Mouse (Mus musculus) forelimb bud, embryonic 11.5 days (tissue): ENCODE data around the gene Cops7a.

Experiments used
- DNase-seq: peaks from one replicate; pipeline ENCODE4 v3.0.0-alpha.2; 2012; ENCODE audit warnings: low read depth, low spot score

Gene Cops7a

DNA sequence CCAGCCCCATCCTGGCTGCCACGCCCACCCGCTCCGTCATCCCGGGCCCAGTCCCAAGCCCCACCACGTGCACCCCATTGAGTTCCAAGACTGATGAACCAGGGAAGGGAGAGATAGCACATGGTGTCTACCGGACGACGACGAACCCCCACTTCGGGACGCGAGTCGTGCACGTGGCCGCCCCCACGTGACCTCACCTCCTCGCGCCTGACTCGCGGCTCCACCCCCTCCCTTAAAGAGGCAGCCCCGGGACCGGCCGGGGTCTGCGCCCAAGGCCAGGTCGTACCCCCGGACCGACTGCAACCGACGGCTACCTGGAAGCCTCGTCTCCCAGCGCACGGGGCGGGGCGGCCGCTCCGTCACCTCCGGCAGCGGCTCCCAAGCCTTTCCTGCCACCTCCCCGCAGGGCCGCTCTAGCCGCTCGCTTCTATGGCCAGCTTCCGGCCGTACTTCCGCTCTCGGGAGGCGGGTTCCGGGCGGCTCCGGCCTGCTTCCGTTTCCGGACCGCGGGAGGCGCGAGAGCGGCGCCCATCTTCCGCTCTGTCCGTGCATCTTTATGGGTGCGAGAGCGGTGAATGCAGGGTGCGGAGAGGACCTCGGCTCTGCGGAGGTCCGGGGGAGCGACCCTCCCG is at the start of gene Cops7a:
Gene Cops7a (minus strand): TSS at position 451 of the 632 bp plus-strand sequence.
- DNase-seq = peak; percentile 90

GRCm38 (mm10) chr6:125009181-125010073 is 44.1 kb upstream of the Cops7a start:
- DNase-seq = peak; percentile 74

GRCm38 (mm10) chr6:125009129-125009180 is 43.6 kb upstream of the Cops7a start, which contains the start of gene Zfp384:
Gene Zfp384, plus strand, starts transcription at chr6:125009145.
- no peak for DNase-seq

GRCm38 (mm10) chr6:125008586-125009128 is 43.3 kb upstream of the Cops7a start:
- DNase-seq = peak; percentile 98

GRCm38 (mm10) chr6:125008060-125008459 is 42.7 kb upstream of the Cops7a start:
- DNase-seq = no peak

- DNase-seq = no peak
Observed at GRCm38 (mm10) chr6:125005086-125005485, 39.7 kb upstream of the Cops7a start.

GRCm38 (mm10) chr6:125003706-125004105 is 38.4 kb upstream of the Cops7a start:
- no peak for DNase-seq

DNA sequence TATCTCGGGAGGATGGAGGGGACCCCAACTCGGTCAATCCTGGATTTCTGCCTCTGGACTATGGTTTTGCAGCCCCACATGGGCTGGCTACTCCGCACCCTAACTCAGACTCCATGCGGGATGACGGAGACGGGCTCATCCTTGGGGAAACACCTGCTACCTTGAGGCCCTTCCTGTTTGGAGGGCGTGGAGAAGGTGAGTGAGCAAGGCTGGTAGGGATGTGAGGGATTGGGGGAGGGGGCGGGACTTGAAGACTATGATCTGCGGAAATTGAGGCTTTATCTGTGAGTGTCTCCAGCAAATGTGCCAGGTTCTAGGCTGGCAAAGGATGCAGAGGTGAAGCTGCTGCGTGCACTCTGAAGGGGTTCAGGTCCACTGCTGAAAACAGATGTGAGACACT is 34.2 kb upstream of the Cops7a start:
- no peak for DNase-seq

- no peak for DNase-seq
Observed at GRCm38 (mm10) chr6:124999091-124999490, 33.8 kb upstream of the Cops7a start.

DNA sequence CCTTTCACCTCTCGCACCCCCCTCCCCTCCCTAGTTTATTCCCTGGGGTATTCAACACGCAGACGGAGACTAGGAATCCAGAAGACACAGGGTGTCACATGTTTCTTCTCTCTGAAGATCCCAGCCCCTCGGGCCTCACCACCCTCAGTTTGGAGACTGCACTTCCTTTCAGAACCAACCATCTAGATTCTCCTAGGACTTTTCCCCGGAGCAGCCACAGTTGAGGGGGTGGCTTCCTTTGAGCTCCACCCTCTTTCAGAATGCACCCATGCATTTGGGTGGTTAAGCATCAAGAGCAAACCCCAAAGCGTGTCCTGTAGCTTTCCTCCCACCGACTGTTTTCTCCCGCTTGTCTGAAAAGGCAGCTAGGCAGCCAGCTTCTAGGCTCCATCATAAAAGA is 32.7 kb upstream of the Cops7a start:
- DNase-seq = no peak

DNA sequence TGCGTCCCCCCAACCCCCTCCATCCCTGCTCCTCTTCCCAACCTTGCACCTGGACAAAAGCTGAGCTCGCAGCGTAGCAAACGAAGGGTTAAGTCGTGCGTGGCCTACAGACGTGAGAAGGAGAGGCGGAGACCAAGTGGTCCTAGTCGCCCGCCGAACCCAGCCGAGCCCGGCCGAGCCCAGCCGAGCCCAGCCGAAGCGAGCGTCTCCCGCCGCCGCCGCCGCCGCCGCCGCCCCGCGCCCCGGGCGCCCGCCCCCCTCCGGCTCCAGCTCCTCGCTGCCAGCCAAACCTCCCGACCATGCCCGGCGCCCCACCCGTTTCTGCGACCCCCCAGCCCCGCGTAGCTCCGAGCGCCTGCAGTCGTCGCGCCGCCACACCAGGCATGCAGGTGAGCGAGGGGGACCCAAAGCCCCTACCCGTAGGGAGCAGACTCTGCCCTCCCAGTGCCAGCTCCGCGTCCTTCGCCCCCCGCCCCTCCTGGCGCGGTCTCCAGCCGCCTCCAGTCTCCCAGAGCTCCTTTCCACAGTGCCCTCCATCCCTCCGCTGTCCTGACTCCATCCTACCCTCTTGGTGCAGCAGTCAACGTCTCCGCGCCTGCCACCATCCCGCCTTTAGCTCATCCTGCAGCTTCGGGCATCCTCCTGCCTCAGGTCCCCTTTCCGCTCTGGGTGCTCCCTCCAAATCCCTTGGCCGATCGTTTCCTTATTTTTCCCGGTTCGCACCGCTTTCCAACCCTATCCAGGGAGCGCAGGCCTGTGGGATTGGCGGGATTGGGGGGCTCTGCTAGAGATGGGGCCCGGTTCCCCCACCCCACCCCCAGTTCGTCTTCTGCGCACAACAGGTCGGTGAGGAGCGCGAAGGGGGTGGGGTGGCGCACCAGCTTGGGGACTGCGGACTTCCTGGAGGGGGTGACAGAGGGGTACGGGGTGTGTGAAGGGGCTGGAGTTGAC is 31.5 kb upstream of the Cops7a start, which contains the start of gene Pianp:
Gene Pianp (plus strand): TSS at position 144 of the 951 bp plus-strand sequence.
- peak; percentile 52 for DNase-seq

GRCm38 (mm10) chr6:124995831-124996403 is 30.6 kb upstream of the Cops7a start:
- no peak for DNase-seq

GRCm38 (mm10) chr6:124995246-124995645 is 29.9 kb upstream of the Cops7a start:
- DNase-seq = no peak

DNA sequence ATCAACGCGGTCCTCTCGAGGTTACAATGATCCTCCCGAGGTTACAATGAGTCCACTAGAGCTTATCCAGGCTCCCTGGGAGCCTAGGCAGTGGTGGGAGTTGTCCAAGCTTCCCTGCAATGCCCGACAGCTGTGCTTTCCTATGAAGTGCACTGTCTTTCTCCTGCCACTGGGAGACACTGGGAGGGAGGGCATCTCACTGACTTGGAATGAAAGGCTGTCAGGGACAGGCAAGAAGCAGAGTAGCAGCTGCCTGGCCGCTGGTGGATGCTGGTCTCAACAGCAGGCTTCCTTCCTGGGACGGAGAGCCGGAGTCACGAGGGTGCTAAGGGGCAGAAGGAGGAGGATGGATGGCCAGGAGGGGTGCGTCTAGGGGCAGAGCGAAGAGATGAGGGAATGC is 28.5 kb upstream of the Cops7a start:
- no peak for DNase-seq

DNA sequence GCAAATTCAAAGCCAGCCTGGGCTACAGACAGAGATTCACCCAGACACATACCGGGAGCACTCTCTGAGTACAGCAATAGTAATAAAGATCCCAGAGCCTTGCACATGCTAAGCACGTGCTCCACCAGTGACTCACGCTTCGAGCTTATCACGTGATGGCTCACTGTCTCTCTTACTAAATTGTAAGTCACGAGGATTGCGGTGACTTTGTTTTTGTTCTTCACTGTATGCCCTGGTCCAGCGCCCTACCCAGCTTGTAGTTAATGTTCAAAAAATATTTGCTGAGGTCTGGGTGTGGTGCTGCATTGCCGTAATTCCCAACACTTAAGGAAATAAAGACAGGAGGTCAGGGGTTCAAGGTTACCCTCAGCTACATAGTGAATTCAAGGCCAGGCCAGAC is 28.0 kb upstream of the Cops7a start:
- no peak for DNase-seq

DNA sequence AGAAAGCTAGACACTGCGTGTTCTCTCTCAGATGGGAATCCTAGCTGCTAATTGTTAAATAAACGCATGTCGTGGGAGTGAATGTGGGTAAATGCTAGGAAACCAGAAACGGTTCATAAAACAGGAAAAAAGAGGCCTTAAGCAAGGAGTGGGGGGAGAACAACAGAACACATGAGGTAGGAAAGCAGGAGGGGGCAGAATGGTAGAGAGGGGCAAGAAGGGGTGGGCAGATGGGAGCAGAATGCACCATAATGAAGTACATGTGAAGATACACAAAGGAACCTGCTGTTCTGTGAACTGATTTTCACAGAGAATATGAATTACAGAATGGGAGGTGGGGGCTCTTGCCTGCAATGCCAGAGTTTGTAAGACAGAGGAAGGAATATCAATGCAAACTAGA is 26.9 kb upstream of the Cops7a start:
- no peak for DNase-seq

DNA sequence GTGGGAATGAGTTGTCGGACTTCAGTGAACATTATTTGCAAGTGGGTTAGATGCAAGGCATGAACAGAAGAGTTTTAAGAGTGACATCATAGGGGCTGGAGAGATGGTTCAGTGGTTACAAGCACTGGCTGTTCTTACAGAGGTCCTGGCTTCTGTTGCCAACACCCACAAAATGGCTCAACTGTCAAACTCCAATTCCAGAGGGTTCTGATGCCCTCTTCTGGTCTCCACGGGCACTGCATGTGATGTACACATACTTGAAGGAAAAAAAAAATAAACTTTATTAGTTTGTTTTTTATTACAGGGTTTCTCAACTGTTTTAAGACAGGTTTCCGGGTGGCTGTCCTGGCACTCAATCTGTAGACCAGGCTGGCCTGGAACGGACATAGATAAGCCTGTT is 2.4 kb upstream of the Cops7a start:
- peak; percentile 72 for DNase-seq

GRCm38 (mm10) chr6:124966466-124967118 is 1.3 kb upstream of the Cops7a start:
- no peak for DNase-seq

GRCm38 (mm10) chr6:124965747-124966146 is 409 bp upstream of the Cops7a start:
- DNase-seq = no peak

GRCm38 (mm10) chr6:124964638-124965037 is 700 bp downstream of the Cops7a start:
- no peak for DNase-seq

DNA sequence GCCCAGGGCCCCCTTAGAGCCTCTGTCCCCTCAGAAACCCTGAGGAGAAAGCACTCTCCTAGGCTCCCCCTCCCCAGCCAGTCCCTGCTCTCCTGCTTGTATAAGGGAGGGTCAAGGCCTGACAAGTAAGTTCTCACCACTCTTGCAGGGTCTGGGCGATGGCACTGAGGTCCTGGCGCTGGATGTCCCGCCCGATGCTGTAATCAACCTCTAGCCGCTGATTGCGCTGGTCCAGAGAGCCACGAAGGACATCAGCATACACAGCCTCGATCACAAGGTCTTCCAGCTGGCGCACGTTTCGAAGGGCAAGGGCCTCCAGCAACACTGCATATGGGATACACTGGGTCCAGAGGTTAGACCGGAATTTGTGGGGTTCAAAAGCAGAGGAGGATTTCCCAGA is 4.3 kb downstream of the Cops7a start:
- no peak for DNase-seq
